Mouse (Mus musculus) layer of hippocampus, adult 18-20 months (tissue): Measurements from ENCODE around the gene Gm11639. TPM values are rescaled to one million over a fixed set of nuclear protein-coding genes. Genes with fewer than 3 reads are reported as not detected.
A peak's percentile ranks its signal among the peaks of the same experiment; 100 is the strongest.
"Not testable (repeated sequence)": the region's sequence is repeated elsewhere in the genome, so short reads cannot be mapped to it uniquely, and the experiment has no call there.

Experiments used
- DNase-seq, 2 experiments: peaks; one replicate each; pipeline ENCODE4 v3.0.0; 2022; ENCODE audit warnings: low spot score in 2 of 2
- total RNA-seq, 2 experiments: library from RNA; stranded (reverse); gene quantifications; 2 replicates each; pipeline ENCODE4 v1.2.3; 2021

Gene Gm11639
- total RNA-seq, 2 experiments from 2014 or later = 0.33 to 0.47 TPM

DNA sequence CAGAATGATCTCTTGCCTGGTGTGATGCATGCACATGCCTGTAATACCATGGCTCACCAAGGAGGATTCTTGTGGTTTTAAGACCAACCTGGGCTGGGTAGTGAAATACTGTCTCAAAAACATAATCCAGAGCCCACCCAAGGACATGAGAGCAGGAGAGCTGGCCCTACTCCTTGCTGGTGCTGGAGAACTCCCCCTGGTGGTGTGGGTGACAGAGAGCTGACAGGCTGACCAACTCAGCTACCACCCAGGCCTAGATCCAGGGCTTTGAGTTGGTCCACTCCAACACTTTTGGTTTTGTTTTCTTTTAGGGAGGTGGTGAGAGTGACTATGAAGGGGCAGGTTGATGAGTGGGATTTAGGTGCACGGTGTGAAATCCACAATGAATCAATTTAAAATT lies 349.6 kb downstream of the Gm11639 start:
- no peak for DNase-seq

GRCm38 (mm10) chr11:105063292-105063691 lies 377.8 kb downstream of the Gm11639 start, which contains the start of gene Efcab3:
Efcab3 (plus strand) TSS chr11:105063592.
- DNase-seq = no peak

DNA sequence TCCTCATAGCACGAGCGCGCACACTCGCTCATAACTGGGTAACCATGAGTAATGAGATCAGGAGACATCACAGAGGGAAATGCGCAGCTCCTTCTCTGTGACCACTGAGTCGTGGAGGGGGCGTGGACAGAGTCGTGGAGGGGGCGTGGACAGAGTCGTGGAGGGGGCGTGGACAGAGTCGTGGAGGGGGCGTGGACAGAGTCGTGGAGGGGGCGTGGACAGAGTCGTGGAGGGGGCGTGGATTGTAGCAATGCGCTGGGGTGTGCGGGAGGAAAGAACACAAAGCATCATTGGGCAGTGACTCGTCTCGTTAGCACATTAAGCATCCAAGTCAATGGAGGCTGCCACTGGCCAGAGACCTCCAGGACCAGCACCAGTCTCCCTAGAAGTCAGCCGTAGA lies 426.9 kb downstream of the Gm11639 start:
- DNase-seq = not testable (repeated sequence)

DNA sequence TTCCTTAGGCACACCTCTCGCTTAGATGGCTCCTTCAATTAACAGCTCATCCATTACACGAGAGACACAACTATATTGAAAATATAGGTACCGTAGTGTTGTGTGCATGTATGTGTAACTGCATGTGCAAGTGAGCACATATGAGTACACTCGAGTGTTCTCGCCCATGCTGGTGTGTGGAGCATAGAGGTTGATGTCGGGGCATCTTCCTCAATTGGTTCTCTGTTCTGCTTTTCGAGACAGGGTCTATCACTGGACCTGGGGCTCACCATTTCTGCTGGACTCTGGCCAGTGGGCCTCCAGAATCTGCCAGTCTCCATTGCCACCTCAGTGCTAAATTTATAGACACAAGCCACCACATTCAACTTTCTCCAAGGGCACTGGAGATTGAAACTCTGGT lies 432.3 kb downstream of the Gm11639 start:
- DNase-seq = no peak

GRCm38 (mm10) chr11:105120551-105121061 lies 435.1 kb downstream of the Gm11639 start:
- no peak for DNase-seq

DNA sequence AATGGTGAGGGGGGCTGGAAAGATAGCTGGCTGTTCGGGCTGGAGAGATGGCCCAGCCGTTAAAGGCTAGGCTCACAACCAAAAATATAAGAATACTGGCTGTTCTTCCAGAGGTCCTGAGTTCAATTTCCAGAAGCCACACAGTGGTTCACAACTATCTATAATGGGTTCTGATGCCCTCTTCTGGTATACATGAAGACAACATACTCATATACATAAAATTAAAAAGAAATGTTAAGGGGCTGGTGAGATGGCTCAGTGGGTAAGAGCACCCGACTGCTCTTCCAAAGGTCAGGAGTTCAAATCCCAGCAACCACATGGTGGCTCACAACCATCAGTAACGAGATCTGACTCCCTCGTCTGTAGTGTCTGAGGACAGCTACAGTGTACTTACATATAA lies 436.3 kb downstream of the Gm11639 start:
- not testable (repeated sequence) for DNase-seq

DNA sequence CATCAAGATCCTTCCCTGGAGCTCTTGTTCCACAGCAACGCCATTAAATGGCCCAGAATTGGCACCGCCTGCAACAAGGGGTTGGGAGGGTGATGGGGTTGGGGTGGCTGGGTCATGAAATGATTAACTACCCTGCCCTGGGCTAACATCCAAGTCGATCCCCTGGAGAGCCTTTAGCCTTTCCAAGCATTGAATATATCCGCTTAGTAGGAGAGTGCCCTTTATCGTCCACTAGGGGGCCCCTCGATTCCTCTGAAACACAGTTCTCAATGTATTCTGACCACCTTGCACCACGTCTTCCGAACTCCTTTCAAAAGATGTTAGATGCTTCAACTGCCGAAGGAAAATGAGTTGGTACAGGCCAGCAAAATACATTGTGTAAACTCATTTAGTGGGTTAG lies 438.5 kb downstream of the Gm11639 start:
- DNase-seq = peak in 1 of 2 experiments; percentile 18

- peak; percentile 65 to 84 for DNase-seq
These were observed 440.4 kb downstream of the Gm11639 start, which contains the start of gene Mettl2 for GRCm38 (mm10) chr11:105125735-105126519. Mettl2 (plus strand) TSS chr11:105126425.

GRCm38 (mm10) chr11:105126520-105127029 lies 441.1 kb downstream of the Gm11639 start:
- no peak for DNase-seq

- DNase-seq = no peak
These were observed 450.2 kb downstream of the Gm11639 start for GRCm38 (mm10) chr11:105135692-105136091.

DNA sequence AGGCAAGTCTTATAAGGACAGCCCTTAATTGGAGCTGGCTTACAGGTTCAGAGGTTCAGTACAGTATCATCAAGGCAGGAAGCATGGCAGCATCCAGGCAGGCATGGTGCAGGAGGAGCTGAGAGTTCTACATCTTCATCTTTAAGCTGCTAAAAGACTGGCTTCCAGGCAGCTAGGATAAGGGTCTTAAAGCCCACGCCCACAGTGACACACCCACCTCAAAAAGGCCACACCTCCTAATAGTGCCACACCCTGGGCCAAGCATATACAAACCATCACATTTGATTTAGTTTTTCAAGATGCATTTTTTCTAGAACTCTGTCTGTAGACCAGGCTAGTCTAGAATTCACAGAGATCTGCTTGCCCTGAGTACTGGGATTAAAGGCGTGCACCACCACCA lies 451.7 kb downstream of the Gm11639 start:
- not testable (repeated sequence) for DNase-seq

GRCm38 (mm10) chr11:105140512-105140911 lies 455.0 kb downstream of the Gm11639 start:
- not testable (repeated sequence) for DNase-seq

GRCm38 (mm10) chr11:105141115-105141514 lies 455.6 kb downstream of the Gm11639 start:
- no peak for DNase-seq

GRCm38 (mm10) chr11:105143564-105143963 lies 458.1 kb downstream of the Gm11639 start:
- no peak for DNase-seq

DNA sequence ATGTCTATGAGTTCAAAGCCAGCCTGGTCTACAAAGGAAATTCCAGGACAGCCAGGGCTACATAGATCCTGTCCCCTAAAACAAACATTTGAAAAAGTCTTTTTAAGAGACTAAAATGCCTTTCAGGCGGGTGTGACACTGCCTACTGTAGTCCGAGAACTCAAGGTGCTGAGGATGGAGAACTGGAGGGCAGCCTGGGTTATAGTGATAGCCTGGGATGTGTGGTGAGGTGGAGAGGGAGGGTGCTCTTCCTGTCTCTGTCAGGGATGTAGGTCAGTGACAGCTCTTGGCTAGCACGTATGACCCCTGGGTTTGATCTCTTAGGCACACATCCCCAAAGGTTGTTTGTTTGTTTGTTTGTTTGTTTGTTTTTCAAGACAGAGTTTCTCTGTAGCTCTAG lies 458.6 kb downstream of the Gm11639 start:
- DNase-seq = no peak

DNA sequence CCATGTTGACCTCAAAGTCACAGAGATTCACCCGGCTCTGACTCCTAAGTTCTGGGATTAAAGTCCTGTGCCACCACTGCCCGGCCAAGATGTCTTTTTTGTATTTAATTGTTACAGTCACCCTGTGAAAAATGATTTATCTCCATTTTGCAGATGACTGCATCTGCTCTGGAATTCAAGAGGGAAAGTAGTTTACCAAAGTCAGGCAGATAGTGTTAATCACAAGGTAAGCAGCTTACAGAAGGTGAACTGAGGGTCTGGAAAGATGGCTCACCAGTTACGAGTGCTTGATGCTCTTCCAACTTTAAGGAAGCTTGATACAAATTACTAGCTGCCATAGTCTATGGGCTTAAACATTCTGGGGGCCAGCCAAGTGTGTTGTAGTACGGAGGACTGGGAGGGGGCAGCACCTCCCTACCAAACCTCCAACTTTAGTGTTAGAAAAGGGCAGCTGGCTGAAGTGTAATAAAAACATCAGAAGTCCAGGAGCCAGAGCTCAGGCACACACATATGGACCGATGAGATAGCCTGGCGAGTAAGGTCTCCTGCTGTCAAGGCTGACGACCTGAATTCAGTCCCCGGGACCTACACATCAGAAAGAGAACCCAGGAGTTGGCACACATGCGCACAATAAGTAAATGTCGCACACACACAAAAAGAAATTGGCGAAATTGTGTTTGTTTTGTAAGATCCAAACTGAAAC lies 459.2 kb downstream of the Gm11639 start:
- no peak for DNase-seq

- no peak for DNase-seq
These were observed 459.7 kb downstream of the Gm11639 start for GRCm38 (mm10) chr11:105145211-105145610.

DNA sequence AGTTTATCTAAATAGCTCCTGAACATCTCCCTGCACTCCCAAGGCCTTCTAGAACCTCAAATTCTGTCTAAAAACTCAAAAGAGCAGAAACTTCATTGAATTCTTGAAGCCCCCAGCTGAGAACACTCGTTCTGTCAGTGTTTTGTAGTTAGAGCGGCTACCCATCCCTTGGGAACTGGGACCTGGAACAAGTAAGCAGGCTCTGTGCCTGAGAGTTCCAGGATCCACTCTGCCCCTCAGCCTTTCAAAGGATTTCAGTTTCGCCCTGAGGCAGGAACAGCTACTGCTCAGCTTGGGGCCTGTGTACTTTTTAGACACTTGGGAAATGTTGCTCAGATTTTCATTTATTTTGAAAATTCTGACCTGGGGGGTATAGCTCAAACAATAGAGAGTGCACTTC lies 461.1 kb downstream of the Gm11639 start, which contains the start of gene Gm10842:
Gm10842 (plus strand) TSS at position 301 of the 400 bp plus-strand sequence.
- no peak for DNase-seq

DNA sequence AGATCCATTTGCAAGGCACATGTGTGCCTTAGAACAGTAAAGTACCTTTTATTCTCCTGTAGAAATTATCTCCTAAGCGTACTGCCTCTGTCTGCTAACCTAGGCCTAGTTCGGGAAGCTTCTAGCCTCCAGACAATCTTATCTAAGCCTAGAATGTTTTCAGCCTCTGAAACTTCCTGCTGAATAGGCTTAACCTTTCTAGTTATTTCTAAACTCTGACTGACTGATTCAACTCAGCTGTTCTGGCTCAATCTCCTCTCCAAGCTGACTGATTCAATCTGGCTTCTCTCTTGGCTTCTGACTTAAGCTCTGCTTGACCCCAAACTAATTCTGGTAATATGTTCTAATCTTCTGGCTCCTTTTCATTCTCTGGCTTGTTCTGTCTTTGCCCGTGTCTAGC lies 463.8 kb downstream of the Gm11639 start:
- DNase-seq = no peak

DNA sequence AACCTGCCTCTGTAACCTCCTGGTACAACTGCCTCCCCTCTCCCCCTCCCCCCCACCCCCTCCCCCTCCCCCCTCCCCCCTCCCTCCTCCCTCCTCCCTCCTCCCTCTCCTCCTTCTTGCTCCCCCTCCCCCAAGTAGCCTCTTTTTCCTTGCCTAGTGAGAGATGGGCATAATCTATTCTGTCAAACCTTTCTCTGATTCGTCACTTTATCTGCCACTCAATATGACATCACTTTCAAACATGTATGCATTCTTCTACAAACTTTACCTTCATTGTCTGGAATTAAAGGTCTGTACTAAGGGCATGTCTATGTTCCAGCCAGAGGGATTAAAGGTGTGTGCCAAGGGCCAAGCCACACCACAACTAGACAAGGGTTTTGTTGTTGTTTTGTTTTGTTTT lies 464.3 kb downstream of the Gm11639 start:
- DNase-seq = no peak

GRCm38 (mm10) chr11:105150691-105151090 lies 465.2 kb downstream of the Gm11639 start:
- no peak for DNase-seq
